Mouse (Mus musculus): ENCODE measurements around the gene Gmppa.
A peak's percentile ranks its signal among the peaks of the same experiment; 100 is the strongest.

Gene Gmppa

GRCm38 (mm10) chr1:75423780-75424390 is 11.8 kb upstream of the Gmppa start:
- DNase-seq, result no peak

DNA sequence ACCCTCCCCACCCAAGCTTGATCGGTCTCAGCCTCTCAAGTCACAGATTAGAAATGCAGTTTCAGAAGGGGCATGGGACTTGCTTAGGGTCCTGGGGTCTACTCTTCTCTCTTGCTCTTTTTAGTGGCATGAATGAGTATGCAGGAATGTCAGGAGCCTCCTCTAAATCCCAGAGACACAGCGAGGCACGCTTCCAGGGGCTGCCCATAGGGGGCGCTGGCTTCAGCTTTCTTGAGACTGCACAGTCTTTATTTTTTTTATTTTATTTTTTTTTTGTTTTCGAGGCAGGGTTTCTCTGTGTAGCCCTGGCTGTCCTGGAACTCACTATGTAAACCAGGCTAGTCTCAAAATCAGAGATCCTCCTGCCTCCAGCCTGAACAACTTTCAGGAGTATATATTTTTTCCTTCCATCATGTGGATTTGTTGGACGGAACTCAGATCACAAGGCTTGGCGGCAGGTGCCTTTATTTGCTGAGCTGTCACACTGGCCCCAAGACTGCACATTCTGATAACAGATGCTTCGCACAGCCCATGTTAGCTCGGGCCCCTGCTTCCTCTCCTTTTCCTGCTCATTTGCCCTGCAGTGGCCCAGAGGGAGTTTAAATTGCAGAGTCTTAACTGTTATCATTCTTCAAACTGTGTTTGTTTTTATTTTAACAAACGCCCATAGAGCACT is 9.8 kb upstream of the Gmppa start:
- peak in 1 of 2 experiments; percentile 49 for DNase-seq

DNA sequence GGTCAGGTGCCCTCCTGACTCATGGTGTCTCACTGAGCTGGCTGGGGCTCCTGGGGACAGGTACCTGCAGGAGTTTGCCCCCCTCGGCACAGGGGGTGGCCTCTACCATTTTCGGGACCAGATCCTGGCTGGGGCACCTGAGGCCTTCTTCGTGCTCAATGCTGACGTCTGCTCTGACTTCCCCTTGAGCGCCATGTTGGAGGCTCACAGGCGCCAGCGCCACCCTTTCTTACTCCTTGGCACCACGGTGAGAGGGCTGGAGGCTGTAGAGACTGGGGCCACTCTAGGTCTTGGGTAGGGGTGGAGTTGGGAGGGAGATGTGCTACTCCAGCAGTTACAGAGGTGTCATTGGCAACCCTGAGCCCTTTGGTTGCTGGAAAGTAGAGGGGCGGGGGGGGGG is 3.1 kb downstream of the Gmppa start:
- no peak for DNase-seq

GRCm38 (mm10) chr1:75440661-75441060 is 4.9 kb downstream of the Gmppa start:
- no peak for DNase-seq

DNA sequence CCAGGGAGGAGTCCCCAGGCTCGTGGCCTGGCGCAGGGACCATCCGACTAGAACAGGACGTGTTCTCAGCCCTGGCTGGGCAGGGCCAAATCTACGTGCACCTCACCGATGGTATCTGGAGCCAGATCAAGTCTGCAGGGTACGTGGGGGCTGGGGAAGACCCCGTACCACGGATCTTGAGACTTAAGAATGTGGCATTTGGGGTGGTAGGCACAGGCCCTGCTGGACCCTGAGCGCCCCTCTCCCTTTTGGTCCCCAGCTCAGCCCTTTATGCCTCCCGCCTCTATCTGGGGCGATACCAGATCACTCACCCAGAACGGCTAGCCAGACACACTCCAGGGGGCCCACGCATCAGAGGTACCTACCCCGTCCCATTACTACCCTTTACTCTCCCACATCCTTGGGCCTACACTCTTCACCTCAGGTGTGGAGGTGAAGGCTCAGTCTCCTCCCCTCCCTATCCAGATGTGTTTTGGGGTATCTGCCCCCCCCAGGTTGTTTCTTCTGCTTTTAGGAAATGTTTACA is 5.8 kb downstream of the Gmppa start:
- DNase-seq, result no peak

DNA sequence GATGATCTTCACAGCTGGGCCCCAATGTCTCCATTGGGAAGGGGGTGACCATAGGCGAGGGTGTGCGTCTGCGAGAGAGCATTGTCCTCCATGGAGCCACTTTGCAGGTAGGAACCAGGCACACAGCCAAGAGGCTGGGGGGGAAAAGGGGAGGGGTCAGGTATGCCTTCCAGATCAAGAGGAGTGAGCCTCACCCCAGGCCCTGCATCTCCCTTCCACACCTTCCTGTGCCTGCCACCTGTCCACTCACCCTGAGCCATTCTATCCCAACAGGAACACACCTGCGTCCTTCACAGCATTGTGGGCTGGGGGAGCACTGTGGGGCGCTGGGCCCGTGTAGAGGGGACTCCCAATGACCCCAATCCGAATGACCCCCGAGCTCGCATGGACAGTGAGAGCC is 6.4 kb downstream of the Gmppa start:
- no peak for DNase-seq

DNA sequence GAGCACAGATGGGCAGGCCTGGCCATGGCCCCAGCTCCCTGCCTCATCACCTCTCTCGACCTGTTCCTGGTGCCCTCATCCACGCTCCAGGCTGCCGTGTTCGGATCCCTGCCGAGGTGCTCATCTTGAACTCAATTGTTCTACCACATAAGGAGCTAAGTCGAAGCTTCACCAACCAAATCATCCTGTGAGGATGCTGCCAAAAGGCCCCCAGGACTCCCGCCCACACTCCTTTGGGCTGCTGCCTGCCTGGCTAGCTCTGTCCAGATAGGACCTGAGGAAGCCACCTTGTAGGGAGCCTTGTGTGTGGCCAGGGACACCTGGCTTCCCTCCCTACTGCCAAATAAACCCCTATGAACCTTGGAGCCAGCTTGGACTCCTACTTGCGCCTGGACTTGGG is 7.1 kb downstream of the Gmppa start:
- DNase-seq, result no peak

GRCm38 (mm10) chr1:75443247-75444024 is 7.7 kb downstream of the Gmppa start:
- no peak for DNase-seq

DNA sequence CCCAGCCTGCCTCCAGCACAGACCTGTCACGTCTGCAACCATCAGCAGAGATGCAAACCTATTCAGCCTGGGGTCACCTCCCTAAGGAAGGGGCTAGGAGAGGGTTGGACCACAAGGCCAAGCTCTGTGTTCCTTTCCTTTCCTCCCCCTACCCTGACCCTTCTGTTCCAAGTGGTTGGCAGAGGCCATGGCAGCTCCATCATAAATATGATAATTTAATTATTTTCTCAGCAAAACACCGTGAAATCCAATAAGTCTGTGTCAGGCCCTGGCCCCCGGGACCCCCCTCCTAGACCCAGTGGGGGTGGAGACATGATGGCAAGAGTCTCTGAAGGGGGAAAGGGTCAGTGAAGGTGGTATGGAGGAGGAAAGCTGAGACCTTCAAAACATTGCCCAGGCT is 8.5 kb downstream of the Gmppa start:
- DNase-seq, result no peak

GRCm38 (mm10) chr1:75445141-75445701 is 9.5 kb downstream of the Gmppa start:
- no peak for DNase-seq

DNA sequence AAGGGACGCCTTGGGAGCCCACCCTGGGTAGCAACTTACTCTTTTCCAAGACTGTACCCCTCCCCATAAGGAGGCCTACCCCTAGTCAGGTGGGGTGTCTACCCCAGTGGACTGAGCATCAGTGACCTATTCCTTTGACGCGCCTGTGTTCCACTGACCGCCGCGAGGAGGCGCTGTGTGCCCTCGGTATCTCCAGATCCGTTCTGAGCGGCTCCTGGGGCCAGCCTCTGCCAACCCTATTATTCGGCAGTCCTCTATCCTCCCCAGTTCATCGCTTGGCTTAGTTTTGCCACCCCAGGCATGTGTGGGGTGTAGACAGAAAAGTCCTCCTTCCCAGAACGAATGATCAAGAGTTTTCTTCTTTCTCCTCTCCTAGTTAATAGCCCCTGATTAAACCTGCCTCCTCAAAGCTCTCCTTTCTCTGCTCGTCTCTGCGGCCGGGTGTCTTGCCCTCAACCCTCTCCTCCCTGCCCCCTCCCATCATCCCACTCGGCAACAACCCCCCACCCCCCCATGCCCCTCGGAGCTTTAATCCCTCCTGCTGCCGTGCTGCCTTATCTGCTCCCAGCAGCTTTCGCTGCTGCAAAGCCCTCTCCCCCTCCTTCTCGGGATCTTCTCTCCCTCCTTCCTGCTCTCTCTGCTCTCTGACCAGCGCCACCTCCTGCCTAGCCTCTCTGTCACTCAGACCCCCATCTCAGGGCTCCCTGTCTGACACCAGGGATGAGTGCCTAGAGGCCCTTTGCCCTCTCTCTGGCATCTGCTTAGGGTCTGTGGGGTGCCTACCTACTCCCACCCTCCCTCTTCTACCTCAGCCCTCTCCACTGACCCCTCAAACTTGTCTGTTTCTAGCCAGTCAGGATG is 10.3 kb downstream of the Gmppa start:
- DNase-seq, result peak; percentile 75 to 83

GRCm38 (mm10) chr1:75446656-75447055 is 10.9 kb downstream of the Gmppa start:
- DNase-seq, result peak in 1 of 2 experiments; percentile 13

DNA sequence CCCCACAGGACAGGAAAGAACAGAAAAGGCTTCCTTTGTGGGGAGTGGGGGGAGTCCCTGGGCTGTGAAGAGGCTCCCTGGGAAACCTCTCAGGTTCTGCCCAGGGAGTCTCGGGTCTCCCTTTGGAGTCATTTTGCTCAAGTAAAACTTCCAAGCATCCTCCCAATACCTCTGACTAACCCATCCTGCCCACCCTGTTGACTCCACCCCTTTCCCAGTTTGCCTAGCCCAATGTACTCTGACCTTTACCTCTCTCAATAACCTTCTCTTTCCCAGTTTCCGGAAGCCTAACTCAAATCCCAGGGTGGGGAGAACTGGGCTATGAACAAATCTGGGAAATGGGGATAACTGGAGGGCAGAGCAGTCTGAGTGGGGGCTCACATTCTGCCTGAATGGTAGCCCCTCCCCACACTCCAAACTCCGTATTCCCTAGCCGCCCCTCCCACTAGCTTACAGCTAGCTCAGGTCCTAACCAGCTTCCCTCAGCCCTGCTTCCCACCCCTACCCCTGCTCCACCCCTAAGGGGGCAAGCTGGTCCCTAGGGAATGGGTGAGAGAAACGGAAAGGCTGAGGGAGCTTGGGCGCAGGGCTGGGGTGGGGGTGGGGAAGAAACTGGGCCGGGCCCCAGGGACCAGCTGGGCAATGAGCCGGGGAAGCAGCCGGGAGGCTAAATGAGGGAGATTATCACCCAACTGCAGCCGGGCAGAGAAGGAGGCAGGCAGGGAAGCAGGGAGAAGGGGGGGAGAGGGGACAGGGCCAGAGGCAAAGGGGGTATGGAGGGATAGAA is 11.7 kb downstream of the Gmppa start:
- peak; percentile 22 to 51 for DNase-seq

DNA sequence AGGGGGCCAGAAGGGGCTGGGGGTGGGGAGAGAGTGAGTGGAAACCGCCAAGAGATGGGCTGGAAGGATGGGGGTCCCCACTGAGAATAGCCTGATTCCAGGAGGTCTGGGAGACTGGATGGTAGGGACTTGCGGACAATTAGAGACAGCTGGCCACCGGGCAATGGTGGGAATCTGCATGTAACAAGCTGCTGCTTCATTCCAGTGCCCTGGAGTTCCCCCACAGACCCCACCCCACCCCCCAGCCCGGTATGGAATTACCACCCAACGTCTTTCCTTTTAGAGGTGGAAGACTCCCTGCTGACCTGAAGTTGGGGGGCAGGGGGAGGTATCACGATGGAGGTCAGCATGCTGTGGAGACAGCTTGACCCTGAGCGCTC is 12.3 kb downstream of the Gmppa start:
- no peak for DNase-seq

DNA sequence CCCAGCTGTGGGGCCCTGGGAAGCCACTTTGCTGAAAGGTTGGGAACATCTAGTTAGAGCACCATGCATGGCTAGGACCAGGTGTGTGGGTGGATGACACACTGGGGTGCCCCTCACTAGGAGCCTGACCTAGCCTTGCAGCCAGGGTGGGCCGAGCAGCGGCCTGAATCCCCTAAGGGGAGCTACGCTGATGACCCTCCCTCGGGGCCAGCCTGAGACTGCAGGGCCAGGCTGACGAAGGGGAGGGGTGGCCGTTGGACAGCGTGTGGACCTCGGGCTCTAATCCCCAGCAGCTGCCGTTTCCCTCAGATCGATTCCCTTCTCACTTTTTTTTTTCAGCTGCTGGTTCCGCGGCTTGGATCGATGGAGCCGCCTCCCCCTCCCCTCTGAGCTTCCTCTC is 13.2 kb downstream of the Gmppa start:
- no peak for DNase-seq

- peak in 1 of 2 experiments; percentile 28 for DNase-seq
Observed at GRCm38 (mm10) chr1:75449377-75450135, 13.8 kb downstream of the Gmppa start.

DNA sequence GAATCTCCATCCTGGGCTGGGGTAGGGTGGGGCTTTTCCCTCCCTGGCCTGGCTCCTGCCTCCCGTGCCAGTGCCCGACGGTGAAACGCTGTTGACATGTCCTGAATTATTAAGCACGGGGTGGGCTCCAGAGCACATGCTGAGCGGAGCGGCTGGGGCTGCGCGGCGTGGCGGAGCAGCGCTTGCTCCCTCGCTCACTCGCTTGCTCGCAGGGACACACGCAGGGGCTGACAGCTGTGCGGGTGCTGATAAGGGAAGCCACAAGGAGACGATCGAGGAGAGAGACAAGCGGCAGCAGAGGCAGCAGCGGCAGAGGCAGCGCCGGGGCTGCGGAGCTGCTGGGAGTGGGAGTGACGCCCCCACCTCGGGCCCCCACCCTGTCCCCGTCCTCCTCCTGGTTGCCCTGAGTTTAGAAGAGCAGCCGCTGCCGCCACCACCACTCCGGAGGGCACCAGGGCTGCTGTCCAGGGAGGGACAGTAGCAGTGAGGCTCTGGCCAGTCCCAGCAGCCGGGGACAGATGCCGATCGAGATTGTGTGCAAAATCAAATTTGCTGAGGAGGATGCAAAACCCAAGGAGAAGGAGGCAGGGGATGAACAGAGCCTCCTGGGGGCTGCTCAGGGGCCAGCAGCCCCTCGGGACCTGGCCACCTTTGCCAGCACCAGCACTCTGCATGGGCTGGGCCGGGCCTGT is 14.7 kb downstream of the Gmppa start, which contains the start of gene Asic4:
Gene Asic4 (plus strand): TSS at position 123 of the 692 bp plus-strand sequence.
- no peak for DNase-seq

- no peak for DNase-seq
Observed at GRCm38 (mm10) chr1:75451900-75452299, 16.2 kb downstream of the Gmppa start.

DNA sequence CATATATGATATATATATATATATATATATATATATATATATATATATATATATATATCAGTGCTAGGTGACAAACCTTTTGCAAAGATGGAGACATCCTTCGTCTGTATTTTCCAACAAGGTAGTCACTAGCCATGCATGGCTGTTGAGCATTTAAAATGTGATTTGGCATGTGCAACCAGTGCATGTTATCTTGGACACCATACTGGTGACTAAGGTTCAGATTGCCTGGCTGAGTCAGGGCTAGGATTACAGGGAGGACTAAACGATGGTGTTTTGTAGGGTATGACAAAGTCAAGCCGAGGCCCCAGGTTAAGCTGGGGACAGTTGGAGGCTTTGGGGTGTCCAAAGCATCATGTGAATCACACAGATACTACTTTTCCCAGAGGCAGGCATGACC is 19.7 kb downstream of the Gmppa start:
- no peak for DNase-seq

DNA sequence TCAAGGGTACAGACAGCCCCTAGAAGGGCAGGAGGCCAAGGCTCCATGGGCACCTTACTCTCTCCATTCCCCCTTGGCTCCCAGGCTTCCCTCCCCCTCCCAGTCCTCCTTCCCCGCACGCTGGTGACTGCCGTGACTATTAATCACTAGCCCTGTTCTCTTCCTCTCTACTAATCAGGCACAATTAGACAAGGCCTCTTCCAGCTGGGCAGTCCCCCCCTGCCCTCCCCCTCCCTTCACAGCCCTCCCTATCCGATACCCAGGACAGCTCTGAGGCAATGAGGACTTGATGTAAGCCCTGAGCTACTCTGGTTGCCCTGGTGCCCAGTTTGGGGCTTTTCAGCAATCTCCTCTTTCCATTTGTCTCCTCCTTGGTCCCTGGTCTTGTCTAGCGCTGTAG is 20.2 kb downstream of the Gmppa start:
- no peak for DNase-seq
